Mouse (Mus musculus) embryonic facial prominence, embryonic 15.5 days (tissue): ENCODE data around the gene Chrna5. TPM values are rescaled to one million over a fixed set of nuclear protein-coding genes. Genes with fewer than 3 reads are reported as not detected.

Source experiments
- ATAC-seq: fragments of 200-750 bp; cut with Nextera tagmentation; 2 replicates; pipeline ENCODE4 v1.8.0; 2017; ENCODE audit warnings: low read depth, moderate TSS enrichment; ENCODE audit not compliant: insufficient number of reproducible peaks, low FRiP score, low TSS enrichment
- H3K27ac ChIP-seq: fragments of 300-500 bp; sonication (generic); replicated peaks from 2 replicates; pipeline ENCODE4 v1.5.1; 2015; ENCODE audit warnings: mild to moderate bottlenecking, inconsistent platforms
- H3K27me3 ChIP-seq: fragments of 300-500 bp; sonication (generic); 2 replicates; pipeline ENCODE4 v1.6.1; 2015; ENCODE audit warnings: inconsistent platforms
- H3K36me3 ChIP-seq: fragments of 300-500 bp; sonication (generic); 2 replicates; pipeline ENCODE4 v1.6.1; 2015; ENCODE audit warnings: mild to moderate bottlenecking, inconsistent platforms
- H3K4me1 ChIP-seq: fragments of 300-500 bp; sonication (generic); 2 replicates; pipeline ENCODE4 v1.6.1; 2015; ENCODE audit warnings: inconsistent platforms
- H3K4me2 ChIP-seq: fragments of 300-500 bp; sonication (generic); replicated peaks from 2 replicates; pipeline ENCODE4 v1.6.1; 2015; ENCODE audit warnings: mild to moderate bottlenecking, inconsistent platforms
- H3K4me3 ChIP-seq: fragments of 300-500 bp; sonication (generic); replicated peaks from 2 replicates; pipeline ENCODE4 v1.5.1; 2015; ENCODE audit warnings: mild to moderate bottlenecking, inconsistent platforms
- H3K9ac ChIP-seq: fragments of 300-500 bp; sonication (generic); 2 replicates; pipeline ENCODE4 v1.6.1; 2015; ENCODE audit warnings: inconsistent platforms
- H3K9me3 ChIP-seq: fragments of 300-500 bp; sonication (generic); replicated peaks from 2 replicates; pipeline ENCODE4 v1.6.1; 2016; ENCODE audit warnings: inconsistent platforms
- WGBS: fragments of 180-500 bp; shearing (Covaris S2); methylation state at CpG from one replicate; pipeline ENCODE4 v1.1.7; 2015; 5-methylcytosine and 5-hydroxymethylcytosine counted together
- polyA plus RNA-seq: library from polyadenylated mRNA; unstranded; fragments of >200 nt; fragmentation: Nextera tagmentation; extraction: Ambion mirVana; gene quantifications from 2 replicates; pipeline ENCODE4 v1.2.1, GENCODE M21; 2015

Gene Chrna5
- polyA plus RNA-seq, 1 experiment from 2014 or later: 0.73 TPM

GRCm38 (mm10) chr9:54969972-54970637 lies 10.6 kb upstream of the Chrna5 start:
- no peaks in the 10 kb centered on the region for H3K9me3 ChIP-seq
- H3K4me3 ChIP-seq: no peak overlapping the region
- no peak overlapping the region for H3K9ac ChIP-seq
- H3K36me3 ChIP-seq: no peaks in the 10 kb centered on the region
- no peak overlapping the region for H3K27ac ChIP-seq
- no peak for ATAC-seq
- no peaks in the 10 kb centered on the region for H3K4me1 ChIP-seq
- WGBS: 65% methylated on average over 8 of the region's 8 CpGs
- H3K27me3 ChIP-seq: no peaks in the 10 kb centered on the region
- H3K4me2 ChIP-seq: no peak overlapping the region

GRCm38 (mm10) chr9:54981291-54982191 lies 861 bp downstream of the Chrna5 start:
- H3K27me3 ChIP-seq: peaks cover 36% of the 10 kb centered on the region
- no peaks in the 10 kb centered on the region for H3K9me3 ChIP-seq
- WGBS: 2% methylated on average over 75 of the region's 85 CpGs
- peak overlapping the region; percentile 23; the same call in 1 of the 2 replicates for H3K9ac ChIP-seq
- peak overlapping the region; percentile 66 for H3K4me3 ChIP-seq
- peak overlapping the region; percentile 95 for H3K4me2 ChIP-seq
- peaks cover 15% of the 10 kb centered on the region; the same call in 1 of the 2 replicates for H3K4me1 ChIP-seq
- peak; percentile 70 for ATAC-seq
- H3K36me3 ChIP-seq: no peaks in the 10 kb centered on the region
- H3K27ac ChIP-seq: no peak overlapping the region

- WGBS: 10% methylated on average over 7 of the region's 7 CpGs
- Histone ChIP-seq H3K4me1 (peaks cover 15% of the 10 kb centered on the region; the same call in 1 of the 2 replicates), H3K4me3 (peak overlapping the region; percentile 66), H3K4me2 (peak overlapping the region; percentile 95), H3K9me3 (no peaks in the 10 kb centered on the region), H3K36me3 (no peaks in the 10 kb centered on the region), H3K9ac (no peak overlapping the region), H3K27me3 (peaks cover 36% of the 10 kb centered on the region), H3K27ac (no peak overlapping the region)
- ATAC-seq: no peak
These were observed 1.7 kb downstream of the Chrna5 start for GRCm38 (mm10) chr9:54982401-54982800.

- WGBS: 78% methylated on average over 3 of the region's 3 CpGs
These were observed 9.7 kb downstream of the Chrna5 start for GRCm38 (mm10) chr9:54990362-54990761.

GRCm38 (mm10) chr9:54994381-54994780 lies 13.7 kb downstream of the Chrna5 start:
- H3K27me3 ChIP-seq: no peaks in the 10 kb centered on the region
- H3K4me1 ChIP-seq: no peaks in the 10 kb centered on the region
- no peak overlapping the region for H3K4me3 ChIP-seq
- H3K4me2 ChIP-seq: no peak overlapping the region
- 49% methylated on average over 3 of the region's 3 CpGs for WGBS
- H3K9ac ChIP-seq: no peak overlapping the region
- H3K9me3 ChIP-seq: no peaks in the 10 kb centered on the region
- ATAC-seq: no peak
- no peak overlapping the region for H3K27ac ChIP-seq
- H3K36me3 ChIP-seq: no peaks in the 10 kb centered on the region

More at GRCm38 (mm10) chr9:54990362-54990761, 9.7 kb downstream of the Chrna5 start:
- Histone ChIP-seq H3K9me3 (no peaks in the 10 kb centered on the region), H3K4me3 (no peak overlapping the region), H3K9ac (no peak overlapping the region), H3K4me1 (no peaks in the 10 kb centered on the region), H3K27me3 (no peaks in the 10 kb centered on the region), H3K27ac (no peak overlapping the region), H3K4me2 (no peak overlapping the region), H3K36me3 (no peaks in the 10 kb centered on the region)
- no peak for ATAC-seq

GRCm38 (mm10) chr9:54995645-54996044 lies 15.0 kb downstream of the Chrna5 start:
- Histone ChIP-seq H3K27me3 (no peaks in the 10 kb centered on the region), H3K36me3 (no peaks in the 10 kb centered on the region), H3K4me3 (no peak overlapping the region), H3K4me2 (no peak overlapping the region), H3K27ac (no peak overlapping the region), H3K4me1 (no peaks in the 10 kb centered on the region), H3K9me3 (no peaks in the 10 kb centered on the region), H3K9ac (no peak overlapping the region)
- no peak for ATAC-seq
- WGBS: 81% methylated on average over 3 of the region's 3 CpGs

GRCm38 (mm10) chr9:55003609-55004008 lies 22.9 kb downstream of the Chrna5 start:
- Histone ChIP-seq H3K27me3 (no peaks in the 10 kb centered on the region), H3K9ac (no peak overlapping the region), H3K4me1 (no peaks in the 10 kb centered on the region), H3K9me3 (no peaks in the 10 kb centered on the region), H3K36me3 (no peaks in the 10 kb centered on the region), H3K4me2 (no peak overlapping the region), H3K4me3 (no peak overlapping the region), H3K27ac (no peak overlapping the region)
- 50% methylated on average over 4 of the region's 4 CpGs for WGBS
- ATAC-seq: no peak

GRCm38 (mm10) chr9:55009692-55010091 lies 29.0 kb downstream of the Chrna5 start:
- Histone ChIP-seq H3K9me3 (no peaks in the 10 kb centered on the region), H3K4me2 (no peak overlapping the region), H3K9ac (no peak overlapping the region), H3K27ac (no peak overlapping the region), H3K36me3 (no peaks in the 10 kb centered on the region), H3K4me1 (no peaks in the 10 kb centered on the region), H3K27me3 (no peaks in the 10 kb centered on the region), H3K4me3 (no peak overlapping the region)
- 73% methylated on average over 2 of the region's 2 CpGs for WGBS
- ATAC-seq: no peak

GRCm38 (mm10) chr9:55010588-55011350 lies 30.1 kb downstream of the Chrna5 start:
- no peaks in the 10 kb centered on the region for H3K27me3 ChIP-seq
- 47% methylated on average over 6 of the region's 6 CpGs for WGBS
- H3K4me1 ChIP-seq: no peaks in the 10 kb centered on the region
- H3K27ac ChIP-seq: no peak overlapping the region
- H3K36me3 ChIP-seq: no peaks in the 10 kb centered on the region
- H3K9ac ChIP-seq: no peak overlapping the region
- H3K4me2 ChIP-seq: no peak overlapping the region
- no peak overlapping the region for H3K4me3 ChIP-seq
- H3K9me3 ChIP-seq: no peaks in the 10 kb centered on the region
- ATAC-seq: no peak

GRCm38 (mm10) chr9:55016926-55017325 lies 36.2 kb downstream of the Chrna5 start:
- Histone ChIP-seq H3K4me2 (no peak overlapping the region), H3K4me3 (no peak overlapping the region), H3K27me3 (no peaks in the 10 kb centered on the region), H3K27ac (no peak overlapping the region), H3K4me1 (no peaks in the 10 kb centered on the region), H3K36me3 (no peaks in the 10 kb centered on the region), H3K9me3 (no peaks in the 10 kb centered on the region), H3K9ac (no peak overlapping the region)
- 73% methylated on average over 3 of the region's 3 CpGs for WGBS
- no peak for ATAC-seq

GRCm38 (mm10) chr9:55023326-55023725 lies 42.6 kb downstream of the Chrna5 start:
- 82% methylated on average over 5 of the region's 5 CpGs for WGBS
- peaks cover 11% of the 10 kb centered on the region for H3K4me1 ChIP-seq
- ATAC-seq: no peak
- H3K9me3 ChIP-seq: no peaks in the 10 kb centered on the region
- peaks cover 37% of the 10 kb centered on the region for H3K27me3 ChIP-seq
- H3K9ac ChIP-seq: no peak overlapping the region
- H3K4me3 ChIP-seq: no peak overlapping the region
- H3K27ac ChIP-seq: no peak overlapping the region
- H3K36me3 ChIP-seq: no peaks in the 10 kb centered on the region
- no peak overlapping the region for H3K4me2 ChIP-seq
